Mouse (Mus musculus) liver, embryonic 13.5 days (tissue): ENCODE results near the gene Prpf38a. TPM values are rescaled to one million over a fixed set of nuclear protein-coding genes. Genes with fewer than 3 reads are reported as not detected.

ENCODE experiments used
- ATAC-seq: fragments of 200-750 bp; cut with Nextera tagmentation; 2 replicates; pipeline ENCODE4 v1.8.0; 2017; ENCODE audit warnings: low read depth, mild to moderate bottlenecking, moderate number of reproducible peaks, moderate library complexity
- DNase-seq: peaks from one replicate; pipeline ENCODE4 v3.0.0; 2022
- H3K27ac ChIP-seq: fragments of 300-500 bp; sonication (generic); 2 replicates; pipeline ENCODE4 v1.5.1; 2015; ENCODE audit warnings: moderate library complexity, mild to moderate bottlenecking, inconsistent platforms
- H3K27me3 ChIP-seq: fragments of 300-500 bp; sonication (generic); 2 replicates; pipeline ENCODE4 v1.6.1; 2015; ENCODE audit warnings: mild to moderate bottlenecking, inconsistent platforms
- H3K36me3 ChIP-seq: fragments of 300-500 bp; sonication (generic); 2 replicates; pipeline ENCODE4 v1.6.1; 2015; ENCODE audit warnings: mild to moderate bottlenecking, inconsistent platforms
- H3K4me1 ChIP-seq: fragments of 300-500 bp; sonication (generic); replicated peaks from 2 replicates; pipeline ENCODE4 v1.6.1; 2015; ENCODE audit warnings: inconsistent platforms
- H3K4me2 ChIP-seq: fragments of 300-500 bp; sonication (generic); 2 replicates; pipeline ENCODE4 v1.6.1; 2015; ENCODE audit warnings: inconsistent platforms, mild to moderate bottlenecking, moderate library complexity
- H3K4me3 ChIP-seq: fragments of 300-500 bp; sonication (generic); replicated peaks from 2 replicates; pipeline ENCODE4 v1.5.1; 2015; ENCODE audit warnings: mild to moderate bottlenecking, inconsistent platforms
- H3K9ac ChIP-seq: fragments of 300-500 bp; sonication (generic); 2 replicates; pipeline ENCODE4 v1.6.1; 2015; ENCODE audit warnings: mild to moderate bottlenecking, inconsistent platforms
- H3K9me3 ChIP-seq: fragments of 300-500 bp; sonication (generic); replicated peaks from 2 replicates; pipeline ENCODE4 v1.6.1; 2016; ENCODE audit warnings: inconsistent platforms
- WGBS: fragments of 180-500 bp; shearing (Covaris S2); methylation state at CpG from one replicate; pipeline ENCODE4 v1.1.7; 2015; ENCODE audit not compliant: insufficient replicate concordance; 5-methylcytosine and 5-hydroxymethylcytosine counted together
- polyA plus RNA-seq: library from polyadenylated mRNA; unstranded; fragments of >200 nt; fragmentation: Nextera tagmentation; extraction: Ambion mirVana; gene quantifications from 2 replicates; pipeline ENCODE4 v1.2.1, GENCODE M21; 2015

Prpf38a gene
- polyA plus RNA-seq, result 60.2 and 68.8 TPM in 2 replicates

DNA sequence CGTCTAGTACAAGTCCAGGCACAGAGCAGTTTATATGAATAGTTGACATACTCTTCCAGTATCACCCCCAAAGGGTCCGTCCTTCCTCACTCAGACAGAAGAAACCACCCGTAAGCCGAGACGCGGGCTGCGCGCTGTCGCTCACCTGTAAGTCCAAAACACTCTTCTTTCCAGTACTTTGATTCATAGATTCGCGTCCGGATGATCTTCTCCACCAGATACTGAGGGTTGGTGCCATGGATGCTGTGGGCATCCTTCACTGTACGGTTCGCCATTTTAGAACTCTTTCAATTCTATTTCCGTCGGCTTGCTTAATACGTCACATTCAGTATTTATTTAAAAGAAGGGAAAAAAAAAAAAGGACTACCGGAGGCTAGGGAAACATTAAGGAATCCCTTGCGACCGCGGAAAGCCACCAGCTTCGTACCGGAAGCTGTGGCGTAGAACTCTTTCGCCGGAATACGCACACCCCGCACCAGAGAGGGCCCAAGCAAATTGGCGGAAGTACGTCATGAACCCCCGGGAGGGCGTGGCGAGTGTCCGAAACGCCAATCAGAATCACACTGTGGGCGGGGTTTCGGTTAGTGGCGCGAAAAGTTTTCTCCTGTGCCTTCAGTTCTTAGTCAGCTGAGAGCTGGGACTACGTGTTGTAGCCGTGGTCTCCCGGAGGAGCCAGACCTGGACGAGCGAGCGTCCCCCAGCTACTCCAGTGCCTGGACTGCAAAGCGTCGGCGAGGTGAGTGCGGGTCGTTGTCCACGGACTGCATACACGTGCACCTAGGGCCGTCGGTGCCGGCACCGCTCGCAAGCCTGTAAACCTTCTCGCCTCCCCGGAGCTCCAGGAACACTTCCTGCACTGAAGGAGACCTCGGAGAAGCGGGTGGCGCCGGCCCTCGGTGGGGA, at the start of gene Prpf38a, which contains the start of gene Orc1:
Gene Prpf38a, minus strand, starts transcription at position 497 of the 903 bp plus-strand sequence.
Gene Orc1, plus strand, starts transcription at position 584 of the 903 bp plus-strand sequence.
- ATAC-seq (peak; percentile 97), DNase-seq (peak; percentile 97)
- peak within 1 kb of the TSS; percentile 89 for H3K27ac ChIP-seq
- peak within 1 kb of the TSS; percentile 94 for H3K9ac ChIP-seq
- H3K4me3 ChIP-seq, result peak within 1 kb of the TSS; percentile 92
- H3K36me3 ChIP-seq, result peaks cover 31% of the 10 kb centered on the region
- H3K4me2 ChIP-seq, result peak within 1 kb of the TSS; percentile 80
- H3K27me3 ChIP-seq, result no peaks in the 10 kb centered on the region
- peaks cover 49% of the 10 kb centered on the region for H3K4me1 ChIP-seq
- no peaks in the 10 kb centered on the region for H3K9me3 ChIP-seq
- under 1% methylated on average over 64 of the region's 64 CpGs for WGBS

DNA sequence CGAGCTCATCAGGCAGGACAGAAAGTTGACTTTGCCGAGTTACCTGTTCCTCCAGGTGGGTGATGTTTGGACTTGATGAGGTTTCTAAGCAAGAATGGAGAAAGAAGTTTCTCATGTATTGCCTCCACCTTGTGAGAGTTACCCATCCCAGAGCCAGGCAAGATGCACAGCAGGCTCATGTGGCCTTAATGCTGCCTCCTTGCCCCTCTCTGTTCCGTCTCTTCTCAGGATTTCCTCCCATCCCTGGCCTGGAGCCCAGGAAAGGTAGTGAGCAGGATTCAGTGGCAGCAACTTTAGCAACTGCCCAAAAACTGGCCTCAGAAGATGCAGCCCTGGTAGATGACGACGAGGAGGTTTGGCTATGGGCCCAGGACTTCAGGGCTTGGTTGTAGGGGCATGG, 47.9 kb upstream of the Prpf38a start:
- Histone ChIP-seq H3K9ac (no peak overlapping the region), H3K4me1 (no peaks in the 10 kb centered on the region), H3K27ac (no peak overlapping the region), H3K27me3 (no peaks in the 10 kb centered on the region), H3K9me3 (no peaks in the 10 kb centered on the region), H3K4me3 (no peak overlapping the region), H3K4me2 (no peak overlapping the region), H3K36me3 (peaks cover 79% of the 10 kb centered on the region)
- WGBS, result 80% methylated on average over 5 of the region's 5 CpGs
- ATAC-seq (no peak), DNase-seq (no peak)

DNA sequence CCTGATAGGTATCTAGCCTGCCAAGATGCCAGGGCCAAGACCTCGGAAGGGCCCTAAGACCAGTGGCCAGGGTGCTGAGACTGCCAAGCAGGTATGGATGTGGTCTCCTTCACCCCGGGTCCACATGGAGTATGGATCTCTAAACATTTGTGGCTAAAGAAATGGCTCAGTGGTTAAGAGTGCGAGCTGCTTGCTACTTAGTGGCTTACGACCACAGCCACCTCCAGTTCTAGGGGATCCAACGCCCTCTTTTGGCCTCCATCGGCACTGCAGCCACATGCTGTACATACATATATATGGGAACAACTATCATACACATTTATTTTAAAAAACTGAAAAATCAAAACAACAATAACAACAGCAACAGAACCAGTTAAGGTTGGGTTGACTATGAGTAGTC, 42.4 kb upstream of the Prpf38a start:
- ATAC-seq, result no peak
- Histone ChIP-seq H3K4me2 (no peak overlapping the region), H3K27me3 (no peaks in the 10 kb centered on the region), H3K9ac (no peak overlapping the region), H3K27ac (no peak overlapping the region), H3K4me1 (peaks cover 23% of the 10 kb centered on the region), H3K4me3 (no peak overlapping the region), H3K9me3 (no peaks in the 10 kb centered on the region), H3K36me3 (peaks cover 27% of the 10 kb centered on the region)
- 82% methylated on average over 6 of the region's 6 CpGs for WGBS
- DNase-seq, result no peak

DNA sequence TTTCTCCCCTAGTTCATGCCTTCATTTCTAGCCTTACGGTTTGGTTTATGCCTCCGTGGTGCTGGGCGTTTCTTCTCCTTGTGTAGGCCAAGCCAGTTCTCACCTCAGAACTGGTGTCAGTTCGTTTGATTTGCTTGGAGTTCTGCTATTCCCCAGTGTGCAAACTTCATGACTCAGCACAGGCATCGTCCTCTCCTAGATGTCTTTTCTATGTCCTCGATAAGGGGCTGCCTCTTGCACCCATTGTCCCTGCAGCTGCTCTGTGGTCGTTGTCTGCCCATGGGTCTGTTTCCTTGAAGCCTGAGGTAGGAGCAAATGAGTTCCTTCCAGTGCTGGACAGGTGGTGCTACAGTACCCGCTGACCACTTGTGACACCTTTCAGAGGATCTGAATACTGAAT, 41.4 kb upstream of the Prpf38a start:
- Histone ChIP-seq H3K9me3 (no peaks in the 10 kb centered on the region), H3K4me2 (peak overlapping the region; percentile 94), H3K27ac (peak overlapping the region; percentile 80), H3K36me3 (peaks cover 26% of the 10 kb centered on the region), H3K4me3 (peak overlapping the region; percentile 80), H3K9ac (peak overlapping the region; percentile 88), H3K27me3 (no peaks in the 10 kb centered on the region), H3K4me1 (peaks cover 23% of the 10 kb centered on the region)
- ATAC-seq (0 out of 2 replicates have a peak, but pooled peaks have one; percentile 3), DNase-seq (peak; percentile 20)
- 9% methylated on average over 8 of the region's 8 CpGs for WGBS

DNA sequence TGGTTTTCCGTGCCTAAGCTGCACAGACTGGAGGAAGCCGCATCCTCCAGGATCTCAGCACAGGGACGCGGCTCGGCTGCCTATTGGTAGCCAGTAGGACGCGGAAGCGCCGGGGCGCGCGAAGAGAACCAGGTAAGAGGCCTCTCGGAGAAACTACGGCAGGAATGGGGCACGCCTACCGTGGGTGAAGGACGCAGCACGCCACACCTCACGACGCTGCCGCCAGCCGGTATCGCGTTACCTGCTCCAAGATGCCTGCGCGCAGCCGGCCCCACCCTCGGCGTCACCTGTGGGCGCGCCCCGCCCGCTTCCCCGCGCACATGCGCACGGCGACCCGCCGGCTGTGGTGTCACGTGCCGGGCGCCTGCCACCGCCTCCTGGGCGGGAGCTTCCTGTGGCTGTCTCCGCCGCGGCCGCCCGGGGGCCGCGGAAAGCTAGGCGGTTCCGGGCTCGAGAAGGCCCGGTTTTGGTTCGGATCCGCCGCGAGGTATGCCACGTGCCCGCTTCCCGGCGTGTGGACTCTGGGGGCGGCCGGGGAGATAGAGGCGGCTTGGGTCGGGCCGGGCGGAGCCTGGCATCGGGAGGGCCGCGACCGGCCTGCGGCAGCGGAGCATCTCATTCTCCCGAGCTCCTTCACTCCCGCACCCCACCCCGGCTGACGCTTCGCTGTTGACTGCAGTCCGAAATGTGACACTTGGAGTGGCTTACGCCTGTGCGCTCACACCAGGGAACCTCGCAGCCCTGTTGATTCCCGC, 40.6 kb upstream of the Prpf38a start, which contains the start of gene Cc2d1b:
Gene Cc2d1b, plus strand, starts transcription at position 354 of the 755 bp plus-strand sequence.
- no peaks in the 10 kb centered on the region for H3K27me3 ChIP-seq
- ATAC-seq (peak; percentile 95), DNase-seq (peak; percentile 93)
- peak within 1 kb of the TSS; percentile 94 for H3K4me2 ChIP-seq
- H3K4me1 ChIP-seq, result peaks cover 23% of the 10 kb centered on the region
- no peaks in the 10 kb centered on the region for H3K9me3 ChIP-seq
- under 1% methylated on average over 76 of the region's 86 CpGs for WGBS
- peaks cover 24% of the 10 kb centered on the region for H3K36me3 ChIP-seq
- peak within 1 kb of the TSS; percentile 88 for H3K9ac ChIP-seq
- H3K27ac ChIP-seq, result peak within 1 kb of the TSS; percentile 80
- H3K4me3 ChIP-seq, result peak within 1 kb of the TSS; percentile 80

DNA sequence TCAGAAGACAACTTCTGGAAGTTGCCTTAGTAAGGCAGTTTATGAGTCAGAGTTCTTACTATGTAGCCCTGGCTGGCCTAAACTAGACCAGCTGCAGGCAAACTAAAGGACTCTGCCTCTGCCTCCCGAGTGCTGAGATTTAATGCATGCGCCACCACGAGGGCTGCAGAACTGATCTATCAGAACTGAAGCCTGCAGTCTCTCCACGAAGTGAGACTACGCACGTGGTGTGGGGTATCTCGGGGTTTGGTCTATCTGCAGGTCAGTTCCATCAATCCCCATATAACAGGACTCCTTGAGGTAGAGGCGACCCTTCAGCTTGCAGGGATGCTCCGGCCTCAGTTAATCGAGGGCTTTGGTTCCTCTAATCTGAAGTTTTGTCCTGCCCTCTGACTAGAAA, 40.0 kb upstream of the Prpf38a start:
- DNase-seq (no peak), ATAC-seq (no peak)
- peak overlapping the region; percentile 88 for H3K9ac ChIP-seq
- WGBS, result 9% methylated on average over 10 of the region's 10 CpGs
- H3K4me2 ChIP-seq, result peak overlapping the region; percentile 94
- peak overlapping the region; percentile 80 for H3K27ac ChIP-seq
- H3K36me3 ChIP-seq, result peaks cover 23% of the 10 kb centered on the region
- peaks cover 23% of the 10 kb centered on the region for H3K4me1 ChIP-seq
- no peaks in the 10 kb centered on the region for H3K9me3 ChIP-seq
- peak overlapping the region; percentile 80 for H3K4me3 ChIP-seq
- H3K27me3 ChIP-seq, result no peaks in the 10 kb centered on the region

DNA sequence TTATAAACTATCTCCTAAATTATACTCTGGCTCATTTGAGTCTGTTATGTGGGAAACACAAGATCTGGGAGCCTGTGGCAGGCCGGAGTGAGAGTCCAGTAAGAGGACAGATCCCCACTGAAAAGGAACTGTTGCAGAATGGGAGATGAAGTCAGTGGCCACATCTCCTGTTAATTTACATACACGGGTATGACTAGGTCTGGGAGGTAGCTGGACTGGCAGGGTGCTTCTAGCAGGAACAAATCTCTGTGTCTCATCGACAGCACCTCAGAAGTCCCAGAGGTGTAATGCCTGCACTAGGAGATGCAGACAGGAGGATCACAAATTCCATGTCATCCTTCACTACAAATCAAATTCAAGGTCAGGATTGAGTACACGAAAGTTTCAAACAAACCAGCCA, 39.5 kb upstream of the Prpf38a start:
- ATAC-seq (no peak), DNase-seq (no peak)
- peaks cover 23% of the 10 kb centered on the region for H3K4me1 ChIP-seq
- no peaks in the 10 kb centered on the region for H3K27me3 ChIP-seq
- 66% methylated on average over 4 of the region's 4 CpGs for WGBS
- peaks cover 26% of the 10 kb centered on the region for H3K36me3 ChIP-seq
- H3K9ac ChIP-seq, result peak overlapping the region; percentile 88; the same call in 1 of the 2 replicates
- H3K4me3 ChIP-seq, result peak overlapping the region; percentile 80; the same call in 1 of the 2 replicates
- no peak overlapping the region for H3K27ac ChIP-seq
- no peaks in the 10 kb centered on the region for H3K9me3 ChIP-seq
- H3K4me2 ChIP-seq, result peak overlapping the region; percentile 94; the same call in 1 of the 2 replicates

DNA sequence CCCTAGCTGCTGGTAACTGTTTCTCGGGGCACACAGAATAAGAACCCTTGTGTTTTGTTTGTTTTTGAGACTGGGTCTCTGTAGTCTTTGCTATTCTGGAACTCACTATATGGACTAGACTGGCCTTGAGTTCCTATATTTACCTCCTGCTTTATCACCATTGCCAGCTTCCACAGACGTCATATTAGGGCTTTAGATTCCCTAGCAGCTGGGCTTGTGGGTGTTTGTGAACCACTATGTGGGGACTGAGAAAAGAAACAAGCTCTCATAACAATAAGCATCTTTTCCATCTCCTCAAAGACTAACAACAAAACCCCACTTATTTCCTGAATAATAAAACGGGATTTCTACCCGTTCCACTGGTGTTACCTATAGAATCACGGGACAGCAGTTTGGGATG, 31.8 kb upstream of the Prpf38a start:
- no peak overlapping the region for H3K27ac ChIP-seq
- H3K27me3 ChIP-seq, result no peaks in the 10 kb centered on the region
- 86% methylated on average over 5 of the region's 5 CpGs for WGBS
- no peak overlapping the region for H3K9ac ChIP-seq
- H3K9me3 ChIP-seq, result no peaks in the 10 kb centered on the region
- DNase-seq (no peak), ATAC-seq (no peak)
- H3K4me3 ChIP-seq, result no peak overlapping the region
- H3K4me1 ChIP-seq, result no peaks in the 10 kb centered on the region
- H3K36me3 ChIP-seq, result peaks cover 81% of the 10 kb centered on the region
- no peak overlapping the region for H3K4me2 ChIP-seq

DNA sequence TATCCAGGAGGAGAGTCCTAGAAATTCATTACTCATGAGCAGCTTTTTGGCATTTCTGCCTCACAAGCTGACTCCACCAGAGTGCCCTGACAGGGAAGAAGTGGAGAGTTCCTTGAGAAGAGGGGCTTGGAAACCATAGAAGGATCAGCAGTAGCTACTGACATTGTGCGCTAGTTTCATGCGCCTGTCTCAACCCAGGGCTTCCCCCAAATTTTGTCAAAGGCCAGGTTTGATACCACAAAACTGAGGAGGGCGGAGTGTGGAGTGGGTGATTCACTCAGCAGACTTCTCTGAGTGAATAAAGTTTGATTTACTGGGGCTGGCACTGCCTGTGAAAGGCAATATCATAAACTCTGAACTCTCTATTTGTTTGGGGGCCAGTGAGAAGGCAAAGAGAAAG, 29.5 kb upstream of the Prpf38a start:
- 94% methylated on average over 3 of the region's 3 CpGs for WGBS
- no peak for ATAC-seq
- DNase-seq, result no peak
- no peak overlapping the region for H3K9ac ChIP-seq
- no peak overlapping the region for H3K4me2 ChIP-seq
- H3K27ac ChIP-seq, result no peak overlapping the region
- no peaks in the 10 kb centered on the region for H3K9me3 ChIP-seq
- no peaks in the 10 kb centered on the region for H3K27me3 ChIP-seq
- peaks cover 86% of the 10 kb centered on the region for H3K36me3 ChIP-seq
- no peaks in the 10 kb centered on the region for H3K4me1 ChIP-seq
- no peak overlapping the region for H3K4me3 ChIP-seq

DNA sequence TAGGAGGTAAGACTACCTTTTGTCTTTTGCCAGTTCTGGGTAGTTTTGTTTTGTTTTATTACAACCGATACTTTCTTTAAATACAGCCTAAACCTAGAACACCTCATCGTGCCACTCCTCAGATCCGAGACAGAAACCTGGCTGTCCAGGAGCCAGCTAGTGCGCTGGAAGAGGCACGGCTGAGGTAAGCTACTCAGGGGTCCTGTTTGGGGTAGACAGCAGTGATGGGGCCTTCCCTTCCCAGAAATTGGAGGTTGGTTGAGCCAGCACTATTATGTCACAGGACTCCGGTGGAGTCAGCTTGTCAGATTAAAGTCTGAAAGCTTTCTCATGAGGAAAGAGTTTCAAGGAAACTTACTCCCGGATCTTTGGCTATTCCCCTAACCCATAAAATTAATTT, 22.7 kb upstream of the Prpf38a start:
- Histone ChIP-seq H3K4me2 (no peak overlapping the region), H3K36me3 (peaks cover 88% of the 10 kb centered on the region)
- WGBS, result 90% methylated on average over 7 of the region's 7 CpGs

DNA sequence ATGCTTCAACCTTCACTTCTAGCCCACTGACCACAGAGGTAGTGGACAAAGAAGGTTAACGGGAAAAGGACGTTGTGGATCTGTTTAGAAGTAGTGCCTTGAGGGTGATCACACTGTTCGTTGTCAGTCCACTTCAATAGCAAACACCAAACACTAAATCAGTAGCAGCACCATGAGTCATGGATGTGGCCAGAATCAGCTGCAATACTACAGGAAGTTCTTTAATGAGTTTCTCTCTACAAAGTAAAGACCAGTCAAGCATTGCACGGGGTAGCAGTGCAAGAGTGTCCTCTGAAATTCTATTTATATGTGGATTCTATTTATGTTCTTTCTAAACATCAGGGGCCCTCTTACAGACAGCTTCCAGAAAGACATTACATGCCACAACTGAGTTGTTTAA, 19.2 kb upstream of the Prpf38a start:
- H3K27me3 ChIP-seq, result no peaks in the 10 kb centered on the region
- no peaks in the 10 kb centered on the region for H3K9me3 ChIP-seq
- H3K36me3 ChIP-seq, result peaks cover 87% of the 10 kb centered on the region
- H3K27ac ChIP-seq, result no peak overlapping the region
- H3K4me3 ChIP-seq, result no peak overlapping the region
- WGBS, result 80% methylated on average over 4 of the region's 4 CpGs
- no peak overlapping the region for H3K9ac ChIP-seq
- ATAC-seq (no peak), DNase-seq (no peak)
- H3K4me2 ChIP-seq, result no peak overlapping the region
- H3K4me1 ChIP-seq, result no peaks in the 10 kb centered on the region

More for the DNA sequence above, 22.7 kb upstream of the Prpf38a start:
- DNase-seq (no peak), ATAC-seq (no peak)
- Histone ChIP-seq H3K4me1 (no peaks in the 10 kb centered on the region), H3K4me3 (no peak overlapping the region), H3K27ac (no peak overlapping the region), H3K9me3 (no peaks in the 10 kb centered on the region), H3K27me3 (no peaks in the 10 kb centered on the region), H3K9ac (no peak overlapping the region)
